Mouse (Mus musculus) kidney, postnatal 36 days (tissue): Measurements from ENCODE around the gene Gm10100.
"Not testable (repeated sequence)": the region's sequence is repeated elsewhere in the genome, so short reads cannot be mapped to it uniquely, and the experiment has no call there.

ENCODE experiments used
- DNase-seq, 2 experiments: peaks; one replicate each; pipeline ENCODE4 v3.0.0; 2021 to 2022; ENCODE audit warnings: mixed read lengths in 2 of 2

The Gm10100 gene

DNA sequence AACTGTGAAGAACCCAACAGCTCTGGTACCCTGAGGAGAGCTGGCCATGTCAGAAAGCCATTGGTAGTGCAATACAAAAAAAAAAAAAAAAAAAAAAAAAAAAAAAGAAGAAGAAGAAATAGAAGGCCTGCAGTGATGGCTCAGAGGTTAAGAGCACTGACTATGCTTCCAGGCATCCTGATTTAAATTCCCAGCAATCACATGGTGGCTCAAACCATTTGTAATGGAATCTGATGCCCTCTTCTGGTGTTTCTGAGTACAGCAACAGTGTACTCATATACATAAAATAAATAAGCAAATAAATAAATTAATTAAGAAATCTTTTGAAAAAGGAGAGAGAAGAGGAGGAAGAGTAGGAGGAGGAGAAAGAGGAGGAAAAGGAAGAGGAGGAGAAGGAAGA lies 27.2 kb downstream of the Gm10100 start:
- DNase-seq, result no peak

DNA sequence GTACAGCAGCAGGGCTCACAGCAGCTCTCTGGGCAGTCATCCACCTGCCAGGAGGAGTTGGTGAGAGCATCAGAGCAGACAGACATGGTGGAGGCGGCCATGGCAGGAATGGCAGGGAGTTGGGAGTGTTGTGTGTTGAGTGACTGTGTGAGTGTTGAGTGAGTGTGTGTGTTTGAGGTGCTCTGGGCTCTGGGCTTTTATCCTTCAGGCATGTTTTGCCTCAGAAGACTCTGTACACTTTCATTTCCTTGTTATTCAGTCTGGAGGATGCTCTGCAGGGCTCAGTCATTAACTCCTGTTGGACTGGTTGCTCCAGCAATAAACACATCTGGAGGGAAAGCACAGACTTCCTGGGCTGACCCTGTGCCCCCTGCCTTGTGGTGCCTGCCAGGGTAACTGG lies 33.3 kb downstream of the Gm10100 start, which contains the start of gene Gm3233:
Gene Gm3233, minus strand, starts transcription at position 101 of the 400 bp plus-strand sequence.
- DNase-seq, result not testable (repeated sequence)

DNA sequence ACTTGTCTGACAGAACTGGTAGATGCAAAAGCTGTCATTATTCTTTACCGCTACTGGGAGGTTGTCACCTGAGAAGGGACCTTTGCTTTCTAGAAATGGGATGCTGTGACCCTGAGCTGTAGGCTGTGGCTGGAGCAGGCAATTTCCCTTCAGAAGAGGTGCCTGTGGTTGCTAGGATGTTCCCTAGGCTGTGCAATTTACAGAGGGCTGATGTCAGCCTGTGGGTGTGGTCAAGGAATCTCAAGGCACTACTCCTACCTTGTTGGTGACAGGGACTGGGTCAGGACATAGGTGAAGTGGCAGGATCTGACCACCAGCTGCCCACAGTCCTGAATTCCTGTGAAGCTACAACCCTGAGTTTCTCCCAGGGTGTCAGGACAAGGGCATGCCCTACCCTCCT lies 43.4 kb downstream of the Gm10100 start:
- DNase-seq, result no peak

DNA sequence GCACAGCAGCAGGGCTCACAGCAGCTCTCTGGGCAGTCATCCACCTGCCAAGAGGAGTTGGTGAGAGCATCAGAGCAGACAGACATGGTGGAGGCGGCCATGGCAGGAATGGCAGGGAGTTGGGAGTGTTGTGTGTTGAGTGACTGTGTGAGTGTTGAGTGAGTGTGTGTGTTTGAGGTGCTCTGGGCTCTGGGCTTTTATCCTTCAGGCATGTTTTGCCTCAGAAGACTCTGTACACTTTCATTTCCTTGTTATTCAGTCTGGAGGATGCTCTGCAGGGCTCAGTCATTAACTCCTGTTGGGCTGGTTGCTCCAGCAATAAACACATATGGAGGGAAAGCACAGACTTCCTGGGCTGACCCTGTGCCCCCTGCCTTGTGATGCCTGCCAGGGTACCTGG lies 44.9 kb downstream of the Gm10100 start, which contains the start of gene Gm3238:
Gene Gm3238, minus strand, starts transcription at position 101 of the 400 bp plus-strand sequence.
- not testable (repeated sequence) for DNase-seq

DNA sequence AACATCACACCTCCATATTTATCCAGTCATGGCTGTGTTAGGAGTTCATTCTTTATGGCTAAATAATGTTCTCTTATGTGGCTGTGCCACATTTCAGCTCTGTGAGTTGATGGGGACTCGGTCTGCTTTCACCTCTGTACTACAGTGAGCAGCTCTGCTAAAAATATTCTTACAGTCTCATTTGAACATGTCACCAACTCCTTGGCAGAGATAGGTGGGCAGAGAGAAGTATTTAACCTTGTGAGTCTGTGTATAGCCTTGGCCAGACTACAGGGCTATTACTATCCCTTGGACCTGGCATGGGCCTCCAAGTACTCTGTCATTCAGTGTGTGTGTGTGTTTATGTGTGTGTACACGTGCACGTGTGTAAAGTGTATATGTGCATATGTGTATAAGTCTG lies 45.9 kb downstream of the Gm10100 start:
- not testable (repeated sequence) for DNase-seq
